Mouse (Mus musculus) central nervous system, embryonic 14 days (tissue): ENCODE results near the gene Mfsd4a. TPM values are rescaled to one million over a fixed set of nuclear protein-coding genes. Genes with fewer than 3 reads are reported as not detected.

Source experiments
- polyA plus RNA-seq: library from polyadenylated mRNA; depleted of rRNA; stranded (reverse); fragments of >200 nt; gene quantifications from 2 replicates; pipeline ENCODE4 v1.2.3, GENCODE M21; 2012; rRNA removed

Mfsd4a gene
- polyA plus RNA-seq, result 1.3 TPM in 2 replicates

DNA sequence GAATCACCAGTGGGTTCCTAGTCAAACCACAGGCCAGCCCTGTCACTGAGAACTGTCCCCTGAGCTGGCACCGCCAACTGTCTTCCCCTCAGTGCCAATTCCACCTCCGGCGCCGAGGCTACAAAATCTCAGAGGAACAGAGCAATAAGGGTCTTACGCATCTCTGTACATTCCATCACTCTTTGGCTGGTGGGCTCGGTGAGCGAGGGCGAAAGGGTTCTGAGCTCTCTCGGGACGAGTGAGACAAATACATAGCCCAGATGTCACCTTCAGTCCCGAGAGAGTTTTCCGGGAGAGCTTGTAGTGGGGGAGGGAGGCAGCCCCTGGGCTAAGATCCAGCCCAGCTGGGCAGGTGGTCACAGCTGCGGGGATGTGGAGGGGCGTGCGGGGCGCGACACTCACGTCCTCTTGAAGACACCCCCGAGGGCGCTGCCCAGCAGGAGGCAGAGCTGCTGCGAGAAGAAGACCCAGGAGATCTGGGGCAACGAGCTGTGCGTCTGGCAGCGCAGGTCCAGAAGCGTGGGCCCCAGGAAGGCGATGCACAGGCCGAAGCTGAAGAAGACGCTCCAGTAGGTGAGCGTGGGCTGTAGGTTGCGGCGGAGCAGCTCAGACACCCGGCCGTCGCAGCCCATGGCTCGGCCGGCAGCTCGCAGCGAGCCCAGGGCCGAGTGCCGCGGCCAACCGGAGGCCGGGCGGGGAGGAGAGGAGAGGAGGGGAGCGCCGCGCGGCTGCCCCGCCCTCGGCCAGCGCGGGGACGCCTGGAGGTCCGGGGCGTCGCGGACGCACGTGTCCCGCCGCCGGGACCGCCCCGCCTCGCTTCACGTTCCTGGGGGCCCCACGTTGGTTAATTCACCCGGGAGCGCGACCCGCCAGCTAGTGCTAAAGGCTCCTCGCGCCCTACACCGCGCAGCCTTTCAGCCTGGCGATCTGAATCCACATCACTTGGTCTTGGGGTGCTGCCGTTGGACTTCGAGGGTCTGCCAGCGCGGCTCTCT is at the start of gene Mfsd4a:
TSS of gene Mfsd4a (minus strand) at position 802 of the 995 bp plus-strand sequence.

GRCm38 (mm10) chr1:132007282-132007815 is 60.5 kb downstream of the Mfsd4a start, which contains the start of gene Elk4:
Gene Elk4 (plus strand): TSS chr1:132007607.

Other genes starting within 250 kb of the Mfsd4a start
- 22.2 and 23.7 TPM in 2 replicates for gene Slc41a1, start 240.6 kb downstream of the Mfsd4a start, polyA plus RNA-seq
- 8.7 and 13.8 TPM in 2 replicates for gene Rab29, start 200.8 kb downstream of the Mfsd4a start, polyA plus RNA-seq
- 50.9 and 51.2 TPM in 2 replicates for gene Nucks1, start 157.5 kb downstream of the Mfsd4a start, polyA plus RNA-seq
- gene Slc45a3, start 105.1 kb downstream of the Mfsd4a start, polyA plus RNA-seq, result 4.0 and 5.1 TPM in 2 replicates
- gene Elk4, start 60.5 kb downstream of the Mfsd4a start, polyA plus RNA-seq, result 17.4 and 19.5 TPM in 2 replicates
- 1.1 and 2.1 TPM in 2 replicates for gene Cdk18, start 71.6 kb upstream of the Mfsd4a start, polyA plus RNA-seq
- 17.9 and 25.1 TPM in 2 replicates for gene Lemd1, start 123.4 kb upstream of the Mfsd4a start, polyA plus RNA-seq
- 15.0 and 18.1 TPM in 2 replicates for gene AC124108.1, start 123.4 kb upstream of the Mfsd4a start, polyA plus RNA-seq
- not detected in 2 replicates for gene Gm10188, start 161.7 kb upstream of the Mfsd4a start, polyA plus RNA-seq
- 4.6 and 5.0 TPM in 2 replicates for gene Klhdc8a, start 230.6 kb upstream of the Mfsd4a start, polyA plus RNA-seq
- 19.3 and 19.9 TPM in 2 replicates for gene Nuak2, start 248.1 kb upstream of the Mfsd4a start, polyA plus RNA-seq